Mouse (Mus musculus): Measurements from ENCODE around the gene Arih1.

GRCm38 (mm10) chr9:59339107-59339506 is 147.3 kb downstream of the Arih1 start:
- TF ChIP-seq POLR2A (IDR thresholded peaks at IDR 0.05; ENCODE audit: insufficient read depth, low read depth, low read length) (no peak), CTCF (IDR thresholded peaks at IDR 0.05; ENCODE audit: insufficient read depth, low read depth, low read length) (no peak)

Measured in olfactory bulb, adult 2 months (tissue).